Comparison of ENCODE assay signal across 11 mouse cellular contexts in the genomic region with DNA sequence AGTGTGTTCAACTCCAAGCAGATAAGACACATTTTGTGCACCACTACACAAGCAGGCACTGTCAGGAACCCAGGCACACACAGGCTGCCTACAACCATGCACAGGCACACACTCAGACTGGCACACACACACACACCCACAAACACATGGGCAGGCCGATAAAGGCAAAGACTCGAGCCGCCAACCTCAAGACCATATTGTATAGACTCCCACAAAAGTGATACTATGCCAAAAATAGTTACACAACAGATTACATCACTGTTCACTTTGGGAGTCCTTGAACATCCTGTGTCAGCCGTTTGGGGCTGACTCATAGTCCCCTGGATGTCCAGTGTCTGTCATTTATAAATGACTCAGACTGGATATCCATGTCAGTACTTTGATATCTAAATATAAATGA.
A peak's percentile ranks its signal among the peaks of the same experiment; 100 is the strongest.
DNase-seq lines count a peak whose midpoint lies in the region; ATAC-seq and TF ChIP-seq lines count a peak whose summit lies in the region.
"Had no signal": no experiment of that assay in that cellular context is flagged by ENCODE, and none has a peak within 500 bp of the region (broad histone marks: within the 10 kb centered on the region; RNA-seq: fewer than 3 reads in every experiment).

No protein-coding gene starts in this region.

- H3K4me3 ChIP-seq in C2C12 (ENCODE audit: insufficient read depth, poor library complexity, severe bottlenecking), result no peak overlapping the region
- no peak overlapping the region for H3K4me3 ChIP-seq in thymus, adult 2 months (ENCODE audit: control insufficient read depth, insufficient read depth, low read length)
- no peak overlapping the region for H3K4me3 ChIP-seq in hindbrain, embryonic 13.5 days
- H3K4me3 ChIP-seq: liver, embryonic 13.5 days had no signal

- H3K79me3 ChIP-seq in C2C12 (ENCODE audit: low read depth), result no peaks in the 10 kb centered on the region

- no peak for TF ChIP-seq CTCF in C2C12 (IDR thresholded peaks at IDR 0.05; ENCODE audit: control insufficient read depth, insufficient read depth, insufficient read length)
- TF ChIP-seq CTCF in thymus, adult 2 months (IDR thresholded peaks at IDR 0.05; ENCODE audit: borderline replicate concordance, control insufficient read depth, extremely low read depth, insufficient read depth, low read length, poor library complexity), result no peak

- ATAC-seq in granulocyte monocyte progenitor cell, adult 5-6 weeks (replicated peaks; ENCODE audit: poor library complexity, severe bottlenecking), result peak; percentile 22
- no peak for ATAC-seq in hindbrain, embryonic 13.5 days (ENCODE audit: low FRiP score)

- no peak for TF ChIP-seq POLR2A in thymus, adult 2 months (IDR thresholded peaks at IDR 0.05; ENCODE audit: control insufficient read depth, extremely low read depth, insufficient read depth, low read length, poor library complexity)

- no peaks in the 10 kb centered on the region for H3K9me3 ChIP-seq in hindbrain, embryonic 13.5 days
- H3K9me3 ChIP-seq: liver, embryonic 13.5 days had no signal

- WGBS in thymus, adult 2 months, result 52% methylated on average over 4 of the region's 4 CpGs
- WGBS in hindbrain, embryonic 13.5 days, result 88% methylated on average over 4 of the region's 4 CpGs

- no peaks in the 10 kb centered on the region for H3K36me3 ChIP-seq in C2C12 (ENCODE audit: control insufficient read depth, insufficient read depth)
- no peaks in the 10 kb centered on the region for H3K36me3 ChIP-seq in thymus, adult 2 months (ENCODE audit: control insufficient read depth, insufficient read depth, low read length)
- H3K36me3 ChIP-seq in hindbrain, embryonic 13.5 days, result no peaks in the 10 kb centered on the region
- H3K36me3 ChIP-seq: liver, embryonic 13.5 days had no signal

- DNase-seq in adrenal gland, adult 2 months, result peak; percentile 70
- no peak for DNase-seq in adrenal gland, postnatal 4 days (ENCODE audit: low spot score in 2 of 2)
- DNase-seq in left cerebral cortex, postnatal 14 days (ENCODE audit: low spot score in 2 of 2), result peak; percentile 35 to 67
- no peak for DNase-seq in thymus, adult 2 months
- no peak for DNase-seq in cerebellum, postnatal 4 days (ENCODE audit: low spot score in 2 of 2)
- DNase-seq: B cell, adult 2 months; liver, embryonic 13.5 days had no signal

- no peak overlapping the region for H3K4me2 ChIP-seq in hindbrain, embryonic 13.5 days
- H3K4me2 ChIP-seq: hindbrain, embryonic 14.5 days; liver, embryonic 13.5 days had no signal

- no peaks in the 10 kb centered on the region for H3K79me2 ChIP-seq in C2C12 (ENCODE audit: control insufficient read depth, insufficient read depth)

- no peaks in the 10 kb centered on the region for H3K4me1 ChIP-seq in thymus, adult 2 months (replicated peaks; ENCODE audit: control insufficient read depth, insufficient read depth, low read length)
- no peaks in the 10 kb centered on the region for H3K4me1 ChIP-seq in hindbrain, embryonic 13.5 days (replicated peaks)
- H3K4me1 ChIP-seq: liver, embryonic 13.5 days had no signal

- no peaks in the 10 kb centered on the region for H3K27me3 ChIP-seq in C2C12 (ENCODE audit: control insufficient read depth, insufficient read depth, insufficient read length)
- no peaks in the 10 kb centered on the region for H3K27me3 ChIP-seq in thymus, adult 2 months (ENCODE audit: control insufficient read depth, insufficient read depth, low read length)
- H3K27me3 ChIP-seq in hindbrain, embryonic 13.5 days, result no peaks in the 10 kb centered on the region
- H3K27me3 ChIP-seq: liver, embryonic 13.5 days had no signal

- intact Hi-C loops in left cerebral cortex, postnatal 14 days (cut with DNase I), result no loop called here

- H3K9ac ChIP-seq in hindbrain, embryonic 13.5 days, result no peak overlapping the region
- H3K9ac ChIP-seq: hindbrain, embryonic 14.5 days; liver, embryonic 13.5 days had no signal

- no peak overlapping the region for H3ac ChIP-seq in C2C12 (ENCODE audit: control insufficient read depth, insufficient read length, low read depth)

- no peak overlapping the region for H3K27ac ChIP-seq in thymus, adult 2 months (ENCODE audit: control insufficient read depth, insufficient read depth, low read length)
- no peak overlapping the region for H3K27ac ChIP-seq in hindbrain, embryonic 13.5 days
- H3K27ac ChIP-seq: hindbrain, embryonic 14.5 days; liver, embryonic 13.5 days had no signal

TF ChIP-seq in C2C12, 6 proteins besides CTCF, POLR2A, EP300 and RAD21:
- TF ChIP-seq MYOD1 (IDR thresholded peaks at IDR 0.05; ENCODE audit: control insufficient read depth, insufficient read length, low read depth) (no peak), CEBPB (IDR thresholded peaks at IDR 0.05; ENCODE audit: low read depth) (peak; percentile 65), FOSL1 (IDR thresholded peaks at IDR 0.05; ENCODE audit: insufficient read depth, low read length, poor library complexity, severe bottlenecking) (no peak), MYOG (IDR thresholded peaks at IDR 0.05; ENCODE audit: control insufficient read depth, extremely low read depth, insufficient read length) (no peak)
TF ChIP-seq in C2C12: peak in this region for 1.

Comparison
In these comparisons a context has a peak if more than half of its experiments do, and no peak if none do; other contexts are left out.
1. DNase-seq: peak in adrenal gland, adult 2 months (single experiment) and left cerebral cortex, postnatal 14 days (2 of 2); none in adrenal gland, postnatal 4 days (0 of 2), thymus, adult 2 months (single experiment) and cerebellum, postnatal 4 days (0 of 2).